Mouse (Mus musculus): ENCODE results near the gene Slfn8. TPM values are rescaled to one million over a fixed set of nuclear protein-coding genes. Genes with fewer than 3 reads are reported as not detected.
A peak's percentile ranks its signal among the peaks of the same experiment; 100 is the strongest.
"Not testable (repeated sequence)": the region's sequence is repeated elsewhere in the genome, so short reads cannot be mapped to it uniquely, and the experiment has no call there.

Gene Slfn8
- total and polyA plus RNA-seq, 2 experiments from 2014 or later = 0.51 to 0.61 TPM

- Histone ChIP-seq H3K27ac (ENCODE audit: low read depth) (no peak overlapping the region), H3K27me3 (ENCODE audit: control insufficient read depth, insufficient read depth, low read length) (no peaks in the 10 kb centered on the region), H3K36me3 (replicated peaks; ENCODE audit: control insufficient read depth, insufficient read depth, low read length) (no peaks in the 10 kb centered on the region), H3K4me3 (ENCODE audit: low read depth, low read length) (no peak overlapping the region), H3K9me3 (replicated peaks; ENCODE audit: control insufficient read depth, low read length) (no peaks in the 10 kb centered on the region), H3K4me1 (ENCODE audit: control insufficient read depth, insufficient read depth) (no peaks in the 10 kb centered on the region), H3K4me2 (ENCODE audit: low read depth, low read length) (no peak overlapping the region), H3K9ac (replicated peaks; ENCODE audit: low read depth, low read length) (no peak overlapping the region)
- ATAC-seq (ENCODE audit: insufficient read depth, low read depth) (no peak), DNase-seq (ENCODE audit: low spot score) (no peak)
- TF ChIP-seq CTCF (IDR thresholded peaks at IDR 0.05; ENCODE audit: low read depth) (no peak), EP300 (IDR thresholded peaks at IDR 0.05; ENCODE audit: low read depth) (no peak)
- 63% methylated on average over 3 of the region's 3 CpGs for WGBS
These were observed 25.0 kb upstream of the Slfn8 start for GRCm38 (mm10) chr11:83045642-83046041.

DNA sequence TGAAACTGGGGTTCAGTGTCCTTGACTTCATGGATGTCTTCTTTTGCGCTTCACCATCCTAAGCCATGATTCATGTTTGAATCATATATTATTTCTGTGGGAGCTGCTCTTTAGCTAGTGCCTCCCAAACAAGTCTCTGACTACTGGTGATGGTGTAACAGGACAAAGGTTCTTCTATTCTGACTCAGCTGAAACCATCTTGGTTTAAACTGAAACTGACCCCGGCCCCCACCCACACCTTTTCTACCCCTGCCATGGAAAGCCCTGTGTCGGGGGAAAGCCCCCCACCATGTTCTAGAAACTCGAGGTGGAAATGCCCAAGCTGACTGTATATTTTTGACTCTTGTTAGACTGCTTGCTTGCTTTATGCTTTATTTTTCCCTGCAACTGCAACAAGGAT is 23.3 kb upstream of the Slfn8 start:
- H3K27me3 ChIP-seq (ENCODE audit: control insufficient read depth, insufficient read depth, low read length) = no peaks in the 10 kb centered on the region
- no peak overlapping the region for H3K4me2 ChIP-seq (ENCODE audit: low read depth, low read length)
- no peaks in the 10 kb centered on the region for H3K4me1 ChIP-seq (ENCODE audit: control insufficient read depth, insufficient read depth)
- DNase-seq (ENCODE audit: low spot score) (no peak), ATAC-seq (ENCODE audit: insufficient read depth, low read depth) (no peak)
- no peak for TF ChIP-seq EP300 (IDR thresholded peaks at IDR 0.05; ENCODE audit: low read depth)
- TF ChIP-seq CTCF (IDR thresholded peaks at IDR 0.05; ENCODE audit: low read depth) = no peak
- no peak overlapping the region for H3K9ac ChIP-seq (replicated peaks; ENCODE audit: low read depth, low read length)
- WGBS = 65% methylated on average over 4 of the region's 4 CpGs
- no peak overlapping the region for H3K27ac ChIP-seq (ENCODE audit: low read depth)
- no peaks in the 10 kb centered on the region for H3K36me3 ChIP-seq (replicated peaks; ENCODE audit: control insufficient read depth, insufficient read depth, low read length)
- no peaks in the 10 kb centered on the region for H3K9me3 ChIP-seq (replicated peaks; ENCODE audit: control insufficient read depth, low read length)
- H3K4me3 ChIP-seq (ENCODE audit: low read depth, low read length) = no peak overlapping the region

GRCm38 (mm10) chr11:83041000-83041399 is 20.4 kb upstream of the Slfn8 start:
- Histone ChIP-seq H3K27ac (ENCODE audit: low read depth) (no peak overlapping the region), H3K4me1 (ENCODE audit: control insufficient read depth, insufficient read depth) (no peaks in the 10 kb centered on the region), H3K4me3 (ENCODE audit: low read depth, low read length) (no peak overlapping the region), H3K27me3 (ENCODE audit: control insufficient read depth, insufficient read depth, low read length) (no peaks in the 10 kb centered on the region), H3K9me3 (replicated peaks; ENCODE audit: control insufficient read depth, low read length) (no peaks in the 10 kb centered on the region), H3K36me3 (replicated peaks; ENCODE audit: control insufficient read depth, insufficient read depth, low read length) (no peaks in the 10 kb centered on the region), H3K9ac (replicated peaks; ENCODE audit: low read depth, low read length) (no peak overlapping the region), H3K4me2 (ENCODE audit: low read depth, low read length) (no peak overlapping the region)
- TF ChIP-seq EP300 (IDR thresholded peaks at IDR 0.05; ENCODE audit: low read depth) = no peak
- TF ChIP-seq CTCF (IDR thresholded peaks at IDR 0.05; ENCODE audit: low read depth) = no peak
- DNase-seq (ENCODE audit: low spot score) (no peak), ATAC-seq (ENCODE audit: insufficient read depth, low read depth) (no peak)

DNA sequence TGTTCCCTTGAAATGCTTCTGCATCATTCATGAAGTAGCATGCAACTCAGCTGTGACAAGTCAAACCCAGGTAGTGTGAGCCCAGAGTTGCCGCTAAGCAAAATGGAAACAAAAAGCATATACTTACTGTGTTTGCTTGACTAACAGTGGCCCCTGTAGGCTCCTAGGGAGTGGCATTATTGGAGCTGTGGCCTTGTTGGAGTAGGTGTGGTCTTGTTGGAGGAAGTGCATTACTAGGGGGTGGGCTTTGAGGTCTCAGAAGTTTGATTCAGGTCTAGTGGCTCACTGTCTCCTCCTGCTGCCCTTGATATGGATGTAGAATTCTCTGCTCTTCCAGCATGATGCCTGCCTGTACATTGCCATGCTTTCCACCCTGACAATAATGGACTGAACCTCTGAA is 19.7 kb upstream of the Slfn8 start:
- TF ChIP-seq CTCF (IDR thresholded peaks at IDR 0.05; ENCODE audit: low read depth) = 0 out of 2 replicates have a peak, but pooled peaks have one; percentile 15
- TF ChIP-seq EP300 (IDR thresholded peaks at IDR 0.05; ENCODE audit: low read depth) = no peak
- H3K4me1 ChIP-seq (ENCODE audit: control insufficient read depth, insufficient read depth) = no peaks in the 10 kb centered on the region
- H3K4me2 ChIP-seq (ENCODE audit: low read depth, low read length) = peak overlapping the region; percentile 57
- ATAC-seq (ENCODE audit: insufficient read depth, low read depth) (no peak), DNase-seq (ENCODE audit: low spot score) (no peak)
- H3K27me3 ChIP-seq (ENCODE audit: control insufficient read depth, insufficient read depth, low read length) = no peaks in the 10 kb centered on the region
- no peaks in the 10 kb centered on the region for H3K36me3 ChIP-seq (replicated peaks; ENCODE audit: control insufficient read depth, insufficient read depth, low read length)
- peak overlapping the region; percentile 41 for H3K4me3 ChIP-seq (ENCODE audit: low read depth, low read length)
- no peaks in the 10 kb centered on the region for H3K9me3 ChIP-seq (replicated peaks; ENCODE audit: control insufficient read depth, low read length)
- no peak overlapping the region for H3K27ac ChIP-seq (ENCODE audit: low read depth)
- 20% methylated on average over 1 of the region's 1 CpGs for WGBS
- H3K9ac ChIP-seq (replicated peaks; ENCODE audit: low read depth, low read length) = no peak overlapping the region

GRCm38 (mm10) chr11:83039796-83040195 is 19.2 kb upstream of the Slfn8 start:
- H3K9ac ChIP-seq (replicated peaks; ENCODE audit: low read depth, low read length) = no peak overlapping the region
- DNase-seq (ENCODE audit: low spot score) = no peak
- TF ChIP-seq EP300 (IDR thresholded peaks at IDR 0.05; ENCODE audit: low read depth) = no peak
- no peak for TF ChIP-seq CTCF (IDR thresholded peaks at IDR 0.05; ENCODE audit: low read depth)
- WGBS = 10% methylated on average over 19 of the region's 19 CpGs
- ATAC-seq (ENCODE audit: insufficient read depth, low read depth) = no peak
- no peaks in the 10 kb centered on the region for H3K36me3 ChIP-seq (replicated peaks; ENCODE audit: control insufficient read depth, insufficient read depth, low read length)
- no peaks in the 10 kb centered on the region for H3K4me1 ChIP-seq (ENCODE audit: control insufficient read depth, insufficient read depth)
- peak overlapping the region; percentile 57 for H3K4me2 ChIP-seq (ENCODE audit: low read depth, low read length)
- no peak overlapping the region for H3K27ac ChIP-seq (ENCODE audit: low read depth)
- H3K27me3 ChIP-seq (ENCODE audit: control insufficient read depth, insufficient read depth, low read length) = no peaks in the 10 kb centered on the region
- H3K9me3 ChIP-seq (replicated peaks; ENCODE audit: control insufficient read depth, low read length) = no peaks in the 10 kb centered on the region
- peak overlapping the region; percentile 41 for H3K4me3 ChIP-seq (ENCODE audit: low read depth, low read length)

DNA sequence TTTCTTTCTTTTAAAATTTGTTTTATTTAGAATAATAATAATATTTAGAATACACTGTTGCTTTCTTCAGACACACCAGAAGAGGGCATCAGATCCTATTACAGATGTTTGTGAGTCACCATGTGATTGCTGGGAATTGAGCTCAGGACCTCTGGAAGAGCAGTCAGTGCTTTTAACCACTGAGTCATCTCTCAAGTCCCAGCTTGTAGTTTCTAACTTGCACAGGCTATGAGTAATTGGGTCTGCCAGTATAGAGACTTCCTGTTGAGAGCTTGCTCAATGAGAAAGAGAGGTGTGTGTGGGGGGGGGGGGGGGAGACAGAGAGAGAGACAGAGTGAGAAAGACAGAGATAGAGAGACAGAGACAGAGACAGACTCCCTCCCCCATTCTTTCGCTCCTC is 18.5 kb upstream of the Slfn8 start:
- Histone ChIP-seq H3K36me3 (replicated peaks; ENCODE audit: control insufficient read depth, insufficient read depth, low read length) (no peaks in the 10 kb centered on the region), H3K9me3 (replicated peaks; ENCODE audit: control insufficient read depth, low read length) (no peaks in the 10 kb centered on the region), H3K27me3 (ENCODE audit: control insufficient read depth, insufficient read depth, low read length) (no peaks in the 10 kb centered on the region), H3K4me1 (ENCODE audit: control insufficient read depth, insufficient read depth) (no peaks in the 10 kb centered on the region), H3K27ac (ENCODE audit: low read depth) (no peak overlapping the region), H3K9ac (replicated peaks; ENCODE audit: low read depth, low read length) (no peak overlapping the region), H3K4me3 (ENCODE audit: low read depth, low read length) (no peak overlapping the region), H3K4me2 (ENCODE audit: low read depth, low read length) (peak overlapping the region; percentile 57; the same call in 1 of the 2 replicates)
- no peak for TF ChIP-seq CTCF (IDR thresholded peaks at IDR 0.05; ENCODE audit: low read depth)
- TF ChIP-seq EP300 (IDR thresholded peaks at IDR 0.05; ENCODE audit: low read depth) = no peak
- ATAC-seq (ENCODE audit: insufficient read depth, low read depth) (0 out of 2 replicates have a peak, but pooled peaks have one; percentile 27), DNase-seq (ENCODE audit: low spot score) (no peak)
- WGBS = 50% methylated on average over 1 of the region's 1 CpGs

GRCm38 (mm10) chr11:83038686-83039085 is 18.1 kb upstream of the Slfn8 start:
- not testable (repeated sequence) for ATAC-seq (ENCODE audit: insufficient read depth, low read depth); H3K27ac ChIP-seq (ENCODE audit: low read depth); H3K27me3 ChIP-seq (ENCODE audit: control insufficient read depth, insufficient read depth, low read length); H3K36me3 ChIP-seq (replicated peaks; ENCODE audit: control insufficient read depth, insufficient read depth, low read length); H3K4me2 ChIP-seq (ENCODE audit: low read depth, low read length); H3K4me3 ChIP-seq (ENCODE audit: low read depth, low read length); H3K9me3 ChIP-seq (replicated peaks; ENCODE audit: control insufficient read depth, low read length); H3K4me1 ChIP-seq (ENCODE audit: control insufficient read depth, insufficient read depth); DNase-seq (ENCODE audit: low spot score); H3K9ac ChIP-seq (replicated peaks; ENCODE audit: low read depth, low read length)
- 78% methylated on average over 3 of the region's 3 CpGs for WGBS

DNA sequence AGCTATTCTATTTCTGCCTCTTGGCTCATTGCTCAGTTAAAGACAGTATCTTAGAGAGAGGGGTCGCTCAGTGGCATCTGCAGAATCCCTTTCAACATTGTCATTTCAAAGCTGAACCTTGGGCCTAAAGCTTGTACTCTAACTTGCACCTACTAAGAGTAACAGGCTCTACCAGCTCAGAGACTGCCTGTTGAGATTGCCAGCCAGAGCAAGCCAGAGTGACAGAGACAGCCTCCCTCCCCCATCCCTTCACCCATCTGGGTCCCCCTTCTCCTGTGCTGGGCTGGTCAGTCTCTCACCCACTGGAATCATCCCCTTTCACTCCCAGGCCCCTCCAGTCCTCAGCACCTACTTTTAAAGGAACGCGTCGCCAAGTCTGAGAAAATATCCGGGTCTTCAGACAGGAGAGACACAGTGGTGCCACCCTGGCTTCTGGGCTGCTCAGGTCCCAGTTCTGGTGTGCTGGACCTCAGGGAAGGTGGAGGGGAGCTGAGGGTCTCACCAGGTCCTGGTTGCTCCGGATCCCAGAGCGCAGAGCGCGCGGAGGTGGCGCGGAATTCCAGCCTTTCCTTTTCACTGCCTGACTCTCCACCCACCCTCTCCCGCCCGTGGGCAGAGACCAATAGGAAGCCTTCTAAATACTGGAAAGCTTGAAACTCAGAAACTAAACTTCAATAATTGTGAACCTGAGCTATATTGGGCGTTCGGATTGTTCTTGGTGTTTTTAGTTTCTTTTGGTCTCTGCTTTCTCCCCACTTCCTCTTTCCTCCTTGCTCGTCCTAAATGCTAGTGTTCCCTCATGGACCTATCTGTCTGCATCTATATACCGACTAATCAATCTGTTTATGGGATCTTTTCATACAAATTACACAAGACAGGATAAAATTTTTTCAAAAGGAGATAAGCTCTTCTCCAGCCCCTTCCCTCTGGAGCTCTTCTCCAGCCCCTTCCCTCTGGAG is 770 bp downstream of the Slfn8 start:
- H3K4me2 ChIP-seq (ENCODE audit: low read depth, low read length) = peak overlapping the region; percentile 48
- H3K9me3 ChIP-seq (replicated peaks; ENCODE audit: control insufficient read depth, low read length); H3K36me3 ChIP-seq (replicated peaks; ENCODE audit: control insufficient read depth, insufficient read depth, low read length); H3K4me1 ChIP-seq (ENCODE audit: control insufficient read depth, insufficient read depth); H3K9ac ChIP-seq (replicated peaks; ENCODE audit: low read depth, low read length); H3K27me3 ChIP-seq (ENCODE audit: control insufficient read depth, insufficient read depth, low read length); DNase-seq (ENCODE audit: low spot score); ATAC-seq (ENCODE audit: insufficient read depth, low read depth): not testable (repeated sequence)
- 58% methylated on average over 18 of the region's 18 CpGs for WGBS
- H3K4me3 ChIP-seq (ENCODE audit: low read depth, low read length) = peak overlapping the region; percentile 22; the same call in 1 of the 2 replicates
- H3K27ac ChIP-seq (ENCODE audit: low read depth) = peak overlapping the region; percentile 50; the same call in 1 of the 2 replicates
